Mouse (Mus musculus): ENCODE measurements around the gene Cped1.
"Not testable (repeated sequence)": the region's sequence is repeated elsewhere in the genome, so short reads cannot be mapped to it uniquely, and the experiment has no call there.

Gene Cped1

GRCm38 (mm10) chr6:22086056-22086455 lies 100.3 kb downstream of the Cped1 start:
- no peak for DNase-seq (ENCODE audit: low spot score in 2 of 2)

- no peak for DNase-seq (ENCODE audit: low spot score in 2 of 2)
Measured at GRCm38 (mm10) chr6:22088346-22089064, 102.8 kb downstream of the Cped1 start.

GRCm38 (mm10) chr6:22091773-22092172 lies 106.1 kb downstream of the Cped1 start:
- DNase-seq (ENCODE audit: low spot score in 2 of 2): no peak

- DNase-seq (ENCODE audit: low spot score in 2 of 2): no peak
Measured at GRCm38 (mm10) chr6:22093792-22094191, 108.1 kb downstream of the Cped1 start.

GRCm38 (mm10) chr6:22097709-22098108 lies 112.0 kb downstream of the Cped1 start:
- DNase-seq (ENCODE audit: low spot score in 2 of 2): peak in 1 of 2 experiments; percentile 43

GRCm38 (mm10) chr6:22099832-22100231 lies 114.1 kb downstream of the Cped1 start:
- DNase-seq (ENCODE audit: low spot score in 2 of 2): no peak

GRCm38 (mm10) chr6:22101939-22102338 lies 116.2 kb downstream of the Cped1 start:
- DNase-seq (ENCODE audit: low spot score in 2 of 2): no peak

GRCm38 (mm10) chr6:22102752-22103151 lies 117.0 kb downstream of the Cped1 start:
- DNase-seq (ENCODE audit: low spot score in 2 of 2): no peak

- no peak for DNase-seq (ENCODE audit: low spot score in 2 of 2)
Measured at GRCm38 (mm10) chr6:22103713-22104112, 118.0 kb downstream of the Cped1 start.

- no peak for DNase-seq (ENCODE audit: low spot score in 2 of 2)
Measured at GRCm38 (mm10) chr6:22104211-22104610, 118.5 kb downstream of the Cped1 start.

- no peak for DNase-seq (ENCODE audit: low spot score in 2 of 2)
Measured at GRCm38 (mm10) chr6:22114079-22114478, 128.4 kb downstream of the Cped1 start.

GRCm38 (mm10) chr6:22116679-22117078 lies 131.0 kb downstream of the Cped1 start:
- DNase-seq (ENCODE audit: low spot score in 2 of 2): no peak

GRCm38 (mm10) chr6:22122080-22122479 lies 136.4 kb downstream of the Cped1 start:
- DNase-seq (ENCODE audit: low spot score in 2 of 2): peak in 1 of 2 experiments; percentile 41

- no peak for DNase-seq (ENCODE audit: low spot score in 2 of 2)
Measured at GRCm38 (mm10) chr6:22122693-22123092, 137.0 kb downstream of the Cped1 start.

GRCm38 (mm10) chr6:22123332-22123731 lies 137.6 kb downstream of the Cped1 start:
- no peak for DNase-seq (ENCODE audit: low spot score in 2 of 2)

GRCm38 (mm10) chr6:22124575-22125330 lies 139.0 kb downstream of the Cped1 start:
- not testable (repeated sequence) for DNase-seq (ENCODE audit: low spot score in 2 of 2)

GRCm38 (mm10) chr6:22135038-22135631 lies 149.4 kb downstream of the Cped1 start:
- DNase-seq (ENCODE audit: low spot score in 2 of 2): no peak

- no peak for DNase-seq (ENCODE audit: low spot score in 2 of 2)
Measured at GRCm38 (mm10) chr6:22136805-22137204, 151.1 kb downstream of the Cped1 start.

- DNase-seq (ENCODE audit: low spot score in 2 of 2): no peak
Measured at GRCm38 (mm10) chr6:22140786-22141185, 155.1 kb downstream of the Cped1 start.

- DNase-seq (ENCODE audit: low spot score in 2 of 2): no peak
Measured at GRCm38 (mm10) chr6:22147236-22147635, 161.5 kb downstream of the Cped1 start.

GRCm38 (mm10) chr6:22148511-22148910 lies 162.8 kb downstream of the Cped1 start:
- DNase-seq (ENCODE audit: low spot score in 2 of 2): no peak

GRCm38 (mm10) chr6:22157461-22157860 lies 171.7 kb downstream of the Cped1 start:
- no peak for DNase-seq (ENCODE audit: low spot score in 2 of 2)

- no peak for DNase-seq (ENCODE audit: low spot score in 2 of 2)
Measured at GRCm38 (mm10) chr6:22161944-22162343, 176.2 kb downstream of the Cped1 start.
